Mouse (Mus musculus): Measurements from ENCODE around the gene Rnf103. TPM values are rescaled to one million over a fixed set of nuclear protein-coding genes. Genes with fewer than 3 reads are reported as not detected.
A peak's percentile ranks its signal among the peaks of the same experiment; 100 is the strongest.

Gene Rnf103
- total and polyA plus RNA-seq, 2 experiments from 2014 or later = 21.3 to 41.0 TPM

- TF ChIP-seq CTCF (IDR thresholded peaks at IDR 0.05; ENCODE audit: low read depth) = no peak
- DNase-seq (no peak), ATAC-seq (peak; percentile 35)
- Histone ChIP-seq H3K4me3 (ENCODE audit: low read depth, low read length) (peak overlapping the region; percentile 89), H3K27ac (ENCODE audit: low read depth, low read length) (peak overlapping the region; percentile 98), H3K36me3 (ENCODE audit: insufficient read depth) (no peaks in the 10 kb centered on the region), H3K9ac (peak overlapping the region; percentile 99), H3K4me1 (ENCODE audit: insufficient read depth) (peaks cover 9% of the 10 kb centered on the region; the same call in 1 of the 2 replicates), H3K9me3 (ENCODE audit: low read length) (no peaks in the 10 kb centered on the region), H3K4me2 (ENCODE audit: low read depth) (peak overlapping the region; percentile 70), H3K27me3 (ENCODE audit: insufficient read depth, low read length) (no peaks in the 10 kb centered on the region)
- 23% methylated on average over 20 of the region's 22 CpGs for WGBS
Observed at GRCm38 (mm10) chr6:71492756-71493674, 679 bp upstream of the Rnf103 start.

- H3K27me3 ChIP-seq (ENCODE audit: insufficient read depth, low read length) = no peaks in the 10 kb centered on the region
- under 1% methylated on average over 46 of the region's 46 CpGs for WGBS
- H3K4me3 ChIP-seq (ENCODE audit: low read depth, low read length) = peak overlapping the region; percentile 89
- no peaks in the 10 kb centered on the region for H3K9me3 ChIP-seq (ENCODE audit: low read length)
- peak overlapping the region; percentile 99 for H3K9ac ChIP-seq
- peak overlapping the region; percentile 98 for H3K27ac ChIP-seq (ENCODE audit: low read depth, low read length)
- ATAC-seq (0 out of 2 replicates have a peak, but pooled peaks have one; percentile 1), DNase-seq (peak; percentile 65)
- no peaks in the 10 kb centered on the region for H3K36me3 ChIP-seq (ENCODE audit: insufficient read depth)
- peaks cover 9% of the 10 kb centered on the region; the same call in 1 of the 2 replicates for H3K4me1 ChIP-seq (ENCODE audit: insufficient read depth)
- TF ChIP-seq CTCF (IDR thresholded peaks at IDR 0.05; ENCODE audit: low read depth) = peak; percentile 17; the same call in 1 of the 2 replicates
- H3K4me2 ChIP-seq (ENCODE audit: low read depth) = peak overlapping the region; percentile 70
Observed at GRCm38 (mm10) chr6:71494341-71495020, 787 bp downstream of the Rnf103 start.

GRCm38 (mm10) chr6:71500575-71500974 lies 6.9 kb downstream of the Rnf103 start:
- Histone ChIP-seq H3K36me3 (ENCODE audit: insufficient read depth) (peaks cover 3% of the 10 kb centered on the region; the same call in 1 of the 2 replicates), H3K9ac (no peak overlapping the region), H3K27me3 (ENCODE audit: insufficient read depth, low read length) (no peaks in the 10 kb centered on the region), H3K27ac (ENCODE audit: low read depth, low read length) (no peak overlapping the region), H3K4me3 (ENCODE audit: low read depth, low read length) (no peak overlapping the region), H3K9me3 (ENCODE audit: low read length) (no peaks in the 10 kb centered on the region), H3K4me1 (ENCODE audit: insufficient read depth) (peaks cover 9% of the 10 kb centered on the region; the same call in 1 of the 2 replicates), H3K4me2 (ENCODE audit: low read depth) (no peak overlapping the region)
- DNase-seq = no peak
- no peak for TF ChIP-seq CTCF (IDR thresholded peaks at IDR 0.05; ENCODE audit: low read depth)
- 86% methylated on average over 3 of the region's 3 CpGs for WGBS
- no peak for ATAC-seq

- Histone ChIP-seq H3K27me3 (ENCODE audit: insufficient read depth, low read length) (no peaks in the 10 kb centered on the region), H3K9ac (no peak overlapping the region), H3K4me1 (ENCODE audit: insufficient read depth) (no peaks in the 10 kb centered on the region), H3K36me3 (ENCODE audit: insufficient read depth) (peaks cover 7% of the 10 kb centered on the region; the same call in 1 of the 2 replicates), H3K4me3 (ENCODE audit: low read depth, low read length) (no peak overlapping the region), H3K4me2 (ENCODE audit: low read depth) (no peak overlapping the region), H3K27ac (ENCODE audit: low read depth, low read length) (no peak overlapping the region), H3K9me3 (ENCODE audit: low read length) (no peaks in the 10 kb centered on the region)
- ATAC-seq (peak; percentile 40; the same call in 1 of the 2 replicates), DNase-seq (no peak)
- 50% methylated on average over 4 of the region's 4 CpGs for WGBS
- no peak for TF ChIP-seq CTCF (IDR thresholded peaks at IDR 0.05; ENCODE audit: low read depth)
Observed at GRCm38 (mm10) chr6:71503001-71503400, 9.3 kb downstream of the Rnf103 start.

GRCm38 (mm10) chr6:71503670-71504069 lies 10.0 kb downstream of the Rnf103 start:
- TF ChIP-seq CTCF (IDR thresholded peaks at IDR 0.05; ENCODE audit: low read depth) = no peak
- Histone ChIP-seq H3K9me3 (ENCODE audit: low read length) (no peaks in the 10 kb centered on the region), H3K9ac (no peak overlapping the region), H3K4me1 (ENCODE audit: insufficient read depth) (no peaks in the 10 kb centered on the region), H3K36me3 (ENCODE audit: insufficient read depth) (peaks cover 13% of the 10 kb centered on the region; the same call in 1 of the 2 replicates), H3K4me2 (ENCODE audit: low read depth) (no peak overlapping the region), H3K27me3 (ENCODE audit: insufficient read depth, low read length) (no peaks in the 10 kb centered on the region), H3K27ac (ENCODE audit: low read depth, low read length) (no peak overlapping the region), H3K4me3 (ENCODE audit: low read depth, low read length) (no peak overlapping the region)
- DNase-seq (no peak), ATAC-seq (no peak)

GRCm38 (mm10) chr6:71504091-71504490 lies 10.4 kb downstream of the Rnf103 start:
- no peaks in the 10 kb centered on the region for H3K9me3 ChIP-seq (ENCODE audit: low read length)
- TF ChIP-seq CTCF (IDR thresholded peaks at IDR 0.05; ENCODE audit: low read depth) = no peak
- H3K4me3 ChIP-seq (ENCODE audit: low read depth, low read length) = no peak overlapping the region
- 89% methylated on average over 4 of the region's 4 CpGs for whole genome bisulfite sequencing
- H3K4me2 ChIP-seq (ENCODE audit: low read depth) = no peak overlapping the region
- peaks cover 16% of the 10 kb centered on the region for H3K36me3 ChIP-seq (ENCODE audit: insufficient read depth)
- H3K9ac ChIP-seq = no peak overlapping the region
- H3K27me3 ChIP-seq (ENCODE audit: insufficient read depth, low read length) = no peaks in the 10 kb centered on the region
- H3K27ac ChIP-seq (ENCODE audit: low read depth, low read length) = no peak overlapping the region
- DNase-seq (no peak), ATAC-seq (no peak)
- no peaks in the 10 kb centered on the region for H3K4me1 ChIP-seq (ENCODE audit: insufficient read depth)
